Mouse (Mus musculus): ENCODE results near the gene Mageb5. TPM values are rescaled to one million over a fixed set of nuclear protein-coding genes. Genes with fewer than 3 reads are reported as not detected.

Mageb5 gene
- not detected in 2 replicates for polyA plus RNA-seq (2015; fragmentation: Nextera tagmentation; extraction: Ambion mirVana)

GRCm38 (mm10) chrX:91782918-91783317 lies at the start of gene Mageb5:
Mageb5 (minus strand) TSS chrX:91783018.

Other genes with a start within 250 kb of the Mageb5 start
- gene 1700084M14Rik, start 207.1 kb downstream of the Mageb5 start, polyA plus RNA-seq (2015; fragmentation: Nextera tagmentation; extraction: Ambion mirVana), result not detected in 2 replicates
- gene Gm14781, start 150.8 kb downstream of the Mageb5 start, polyA plus RNA-seq (2015; fragmentation: Nextera tagmentation; extraction: Ambion mirVana), result not detected in 2 replicates
- not detected in 2 replicates for gene Mageb1, start 233.3 kb upstream of the Mageb5 start, polyA plus RNA-seq (2015; fragmentation: Nextera tagmentation; extraction: Ambion mirVana)

Data from spleen, postnatal 0 days (tissue).